Mouse (Mus musculus): ENCODE measurements around the gene Commd1. TPM values are rescaled to one million over a fixed set of nuclear protein-coding genes. Genes with fewer than 3 reads are reported as not detected.

The Commd1 gene
- total and polyA plus RNA-seq, 2 experiments from 2014 or later, result 11.6 to 242 TPM

- WGBS, result under 1% methylated on average over 40 of the region's 40 CpGs
- no peaks in the 10 kb centered on the region for H3K4me1 ChIP-seq (ENCODE audit: insufficient read depth, low read length)
- H3K27ac ChIP-seq, result peak overlapping the region; percentile 95
- peak; percentile 93 for ATAC-seq
- peak overlapping the region; percentile 58 for H3K4me2 ChIP-seq (ENCODE audit: low read depth, low read length)
- peak overlapping the region; percentile 57 for H3K4me3 ChIP-seq (ENCODE audit: low read length)
- no peaks in the 10 kb centered on the region for H3K27me3 ChIP-seq (ENCODE audit: insufficient read depth, low read length)
- DNase-seq (ENCODE audit: low spot score), result peak; percentile 93
- peak; percentile 29; the same call in 1 of the 2 replicates for TF ChIP-seq CTCF (IDR thresholded peaks at IDR 0.05; ENCODE audit: low read depth)
- H3K36me3 ChIP-seq (ENCODE audit: insufficient read depth, low read length), result peaks cover 10% of the 10 kb centered on the region
- peak overlapping the region; percentile 59 for H3K9ac ChIP-seq (replicated peaks; ENCODE audit: low read length)
- no peaks in the 10 kb centered on the region for H3K9me3 ChIP-seq (ENCODE audit: low read length)
These were observed 26.1 kb upstream of the Commd1 start for GRCm38 (mm10) chr11:23008181-23008823.

GRCm38 (mm10) chr11:23007481-23008180 lies 25.4 kb upstream of the Commd1 start, which contains the start of gene Fam161a:
Gene Fam161a (plus strand): TSS chr11:23007531.
- Histone ChIP-seq H3K9ac (replicated peaks; ENCODE audit: low read length) (peak within 1 kb of the TSS; percentile 59), H3K27me3 (ENCODE audit: insufficient read depth, low read length) (no peaks in the 10 kb centered on the region), H3K27ac (peak within 1 kb of the TSS; percentile 95), H3K4me2 (ENCODE audit: low read depth, low read length) (peak within 1 kb of the TSS; percentile 58), H3K4me1 (ENCODE audit: insufficient read depth, low read length) (no peaks in the 10 kb centered on the region), H3K36me3 (ENCODE audit: insufficient read depth, low read length) (peaks cover 13% of the 10 kb centered on the region), H3K9me3 (ENCODE audit: low read length) (no peaks in the 10 kb centered on the region), H3K4me3 (ENCODE audit: low read length) (peak within 1 kb of the TSS; percentile 57)
- TF ChIP-seq CTCF (IDR thresholded peaks at IDR 0.05; ENCODE audit: low read depth), result no peak
- WGBS, result under 1% methylated on average over 22 of the region's 22 CpGs
- DNase-seq (ENCODE audit: low spot score) (peak; percentile 95), ATAC-seq (peak; percentile 95)

GRCm38 (mm10) chr11:23007166-23007480 lies 24.9 kb upstream of the Commd1 start:
- peak overlapping the region; percentile 57 for H3K4me3 ChIP-seq (ENCODE audit: low read length)
- H3K27me3 ChIP-seq (ENCODE audit: insufficient read depth, low read length), result no peaks in the 10 kb centered on the region
- peak overlapping the region; percentile 59 for H3K9ac ChIP-seq (replicated peaks; ENCODE audit: low read length)
- H3K4me1 ChIP-seq (ENCODE audit: insufficient read depth, low read length), result no peaks in the 10 kb centered on the region
- DNase-seq (ENCODE audit: low spot score) (no peak), ATAC-seq (no peak)
- peak overlapping the region; percentile 58 for H3K4me2 ChIP-seq (ENCODE audit: low read depth, low read length)
- 4% methylated on average over 6 of the region's 6 CpGs for WGBS
- H3K27ac ChIP-seq, result peak overlapping the region; percentile 95
- peaks cover 18% of the 10 kb centered on the region for H3K36me3 ChIP-seq (ENCODE audit: insufficient read depth, low read length)
- TF ChIP-seq CTCF (IDR thresholded peaks at IDR 0.05; ENCODE audit: low read depth), result no peak; the same call in 1 of the 2 replicates
- H3K9me3 ChIP-seq (ENCODE audit: low read length), result no peaks in the 10 kb centered on the region

GRCm38 (mm10) chr11:23005276-23005675 lies 23.1 kb upstream of the Commd1 start:
- Histone ChIP-seq H3K4me1 (ENCODE audit: insufficient read depth, low read length) (no peaks in the 10 kb centered on the region), H3K9me3 (ENCODE audit: low read length) (no peaks in the 10 kb centered on the region), H3K4me3 (ENCODE audit: low read length) (no peak overlapping the region), H3K36me3 (ENCODE audit: insufficient read depth, low read length) (peaks cover 30% of the 10 kb centered on the region), H3K27ac (no peak overlapping the region), H3K27me3 (ENCODE audit: insufficient read depth, low read length) (no peaks in the 10 kb centered on the region), H3K4me2 (ENCODE audit: low read depth, low read length) (no peak overlapping the region), H3K9ac (replicated peaks; ENCODE audit: low read length) (no peak overlapping the region)
- no peak for ATAC-seq
- no peak for DNase-seq (ENCODE audit: low spot score)
- no peak for TF ChIP-seq CTCF (IDR thresholded peaks at IDR 0.05; ENCODE audit: low read depth)
- 88% methylated on average over 1 of the region's 1 CpGs for WGBS

GRCm38 (mm10) chr11:22998308-22998707 lies 16.1 kb upstream of the Commd1 start:
- H3K36me3 ChIP-seq (ENCODE audit: insufficient read depth, low read length), result peaks cover 73% of the 10 kb centered on the region
- no peaks in the 10 kb centered on the region for H3K4me1 ChIP-seq (ENCODE audit: insufficient read depth, low read length)
- ATAC-seq (no peak), DNase-seq (ENCODE audit: low spot score) (no peak)
- TF ChIP-seq CTCF (IDR thresholded peaks at IDR 0.05; ENCODE audit: low read depth), result no peak
- no peak overlapping the region for H3K4me3 ChIP-seq (ENCODE audit: low read length)
- H3K4me2 ChIP-seq (ENCODE audit: low read depth, low read length), result no peak overlapping the region
- no peaks in the 10 kb centered on the region for H3K27me3 ChIP-seq (ENCODE audit: insufficient read depth, low read length)
- no peaks in the 10 kb centered on the region for H3K9me3 ChIP-seq (ENCODE audit: low read length)
- H3K9ac ChIP-seq (replicated peaks; ENCODE audit: low read length), result no peak overlapping the region
- H3K27ac ChIP-seq, result no peak overlapping the region
- WGBS, result 88% methylated on average over 1 of the region's 1 CpGs

GRCm38 (mm10) chr11:22995461-22995860 lies 13.3 kb upstream of the Commd1 start:
- H3K4me3 ChIP-seq (ENCODE audit: low read length), result no peak overlapping the region
- TF ChIP-seq CTCF (IDR thresholded peaks at IDR 0.05; ENCODE audit: low read depth), result no peak
- no peak overlapping the region for H3K4me2 ChIP-seq (ENCODE audit: low read depth, low read length)
- H3K36me3 ChIP-seq (ENCODE audit: insufficient read depth, low read length), result peaks cover 54% of the 10 kb centered on the region
- no peak overlapping the region for H3K9ac ChIP-seq (replicated peaks; ENCODE audit: low read length)
- DNase-seq (ENCODE audit: low spot score), result no peak
- H3K4me1 ChIP-seq (ENCODE audit: insufficient read depth, low read length), result peaks cover 10% of the 10 kb centered on the region
- H3K27ac ChIP-seq, result no peak overlapping the region
- no peak for ATAC-seq
- no peaks in the 10 kb centered on the region for H3K27me3 ChIP-seq (ENCODE audit: insufficient read depth, low read length)
- H3K9me3 ChIP-seq (ENCODE audit: low read length), result no peaks in the 10 kb centered on the region
- 92% methylated on average over 4 of the region's 4 CpGs for WGBS

- H3K4me2 ChIP-seq (ENCODE audit: low read depth, low read length), result no peak overlapping the region
- 90% methylated on average over 2 of the region's 2 CpGs for WGBS
These were observed 12.1 kb upstream of the Commd1 start for GRCm38 (mm10) chr11:22994271-22994670.

More at GRCm38 (mm10) chr11:22994271-22994670, 12.1 kb upstream of the Commd1 start:
- H3K36me3 ChIP-seq (ENCODE audit: insufficient read depth, low read length), result peaks cover 44% of the 10 kb centered on the region
- no peaks in the 10 kb centered on the region for H3K27me3 ChIP-seq (ENCODE audit: insufficient read depth, low read length)
- TF ChIP-seq CTCF (IDR thresholded peaks at IDR 0.05; ENCODE audit: low read depth), result no peak
- H3K4me1 ChIP-seq (ENCODE audit: insufficient read depth, low read length), result peaks cover 10% of the 10 kb centered on the region
- H3K9me3 ChIP-seq (ENCODE audit: low read length), result no peaks in the 10 kb centered on the region
- ATAC-seq, result no peak
- no peak overlapping the region for H3K27ac ChIP-seq
- no peak for DNase-seq (ENCODE audit: low spot score)
- H3K9ac ChIP-seq (replicated peaks; ENCODE audit: low read length), result no peak overlapping the region
- no peak overlapping the region for H3K4me3 ChIP-seq (ENCODE audit: low read length)

All from hindbrain, postnatal 0 days (tissue).